In the genomic region with DNA sequence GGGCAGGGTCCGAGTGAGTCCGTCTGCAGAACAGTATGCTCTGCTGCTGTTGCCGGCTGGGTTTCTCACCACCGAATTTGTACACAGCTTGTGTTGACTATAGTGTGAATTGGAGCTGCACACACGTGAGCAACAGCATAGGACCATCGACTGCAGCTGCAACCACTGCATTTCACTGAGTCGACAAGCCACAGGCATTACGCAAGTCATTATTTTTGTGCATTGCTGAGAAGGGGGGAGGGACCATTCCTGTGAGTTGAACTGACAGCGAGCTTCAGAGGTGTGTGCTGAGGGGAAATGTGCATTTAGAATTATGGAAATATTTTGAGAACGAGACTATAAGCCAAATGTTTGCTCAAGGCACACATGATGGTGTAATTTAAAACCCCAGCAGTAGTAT, we compare ENCODE assay signal across 22 mouse cellular contexts.
DNase-seq lines count a peak whose midpoint lies in the region; ATAC-seq and TF ChIP-seq lines count a peak whose summit lies in the region.
"Had no signal": no experiment of that assay in that cellular context is flagged by ENCODE, and none has a peak within 500 bp of the region (broad histone marks: within the 10 kb centered on the region; RNA-seq: fewer than 3 reads in every experiment).

No protein-coding gene starts in this region.

- no peak overlapping the region for H3K9ac ChIP-seq in forebrain, embryonic 15.5 days (replicated peaks)
- H3K9ac ChIP-seq in forebrain, embryonic 13.5 days: no peak overlapping the region
- H3K9ac ChIP-seq in kidney, postnatal 0 days (ENCODE audit: low read depth, low read length): no peak overlapping the region
- no peak overlapping the region for H3K9ac ChIP-seq in midbrain, embryonic 15.5 days
- no peak overlapping the region for H3K9ac ChIP-seq in midbrain, embryonic 13.5 days (replicated peaks)
- H3K9ac ChIP-seq: heart, embryonic 13.5 days; hindbrain, embryonic 14.5 days; liver, embryonic 14.5 days; midbrain, embryonic 12.5 days; stomach, embryonic 15.5 days had no signal

- ATAC-seq in forebrain, embryonic 15.5 days (replicated peaks): peak; percentile 41; the same call in 1 of the 2 replicates
- no peak; the same call in 1 of the 2 replicates for ATAC-seq in forebrain, embryonic 13.5 days
- no peak for ATAC-seq in kidney, postnatal 0 days (replicated peaks; ENCODE audit: low FRiP score, low read depth)
- 0 out of 2 replicates have a peak, but pooled peaks have one; percentile 42 for ATAC-seq in midbrain, embryonic 15.5 days (replicated peaks)
- no peak; the same call in 1 of the 2 replicates for ATAC-seq in midbrain, embryonic 13.5 days
- no peak for ATAC-seq in cerebellum, adult (ENCODE audit: insufficient number of reproducible peaks, low FRiP score, low TSS enrichment)

- no peak for TF ChIP-seq POLR2A in myocyte (IDR thresholded peaks at IDR 0.05; ENCODE audit: insufficient read length, low read depth)

- DNase-seq in kidney, postnatal 0 days (ENCODE audit: low spot score): peak; percentile 6
- no peak for DNase-seq in kidney, adult 8-10 months
- DNase-seq: adrenal gland, postnatal 36 days; cerebellum, adult 8-10 months; gastrocnemius, adult 2 months; heart, adult 18-20 months; heart, postnatal 36 days; kidney, postnatal 10 days; thymus, adult 2 months had no signal

- no peak overlapping the region for H3K27ac ChIP-seq in forebrain, embryonic 15.5 days (replicated peaks)
- H3K27ac ChIP-seq in forebrain, embryonic 13.5 days: no peak overlapping the region
- H3K27ac ChIP-seq in kidney, postnatal 0 days: no peak overlapping the region
- H3K27ac ChIP-seq in midbrain, embryonic 15.5 days: no peak overlapping the region
- no peak overlapping the region for H3K27ac ChIP-seq in midbrain, embryonic 13.5 days
- H3K27ac ChIP-seq: gastrocnemius, adult 2 months; heart, embryonic 13.5 days; hindbrain, embryonic 14.5 days; liver, embryonic 14.5 days; macrophage; midbrain, embryonic 12.5 days; stomach, embryonic 15.5 days had no signal

- H3K79me2 ChIP-seq in myocyte (ENCODE audit: control insufficient read depth, insufficient read depth): no peaks in the 10 kb centered on the region

- no peak for TF ChIP-seq CTCF in kidney, postnatal 0 days (IDR thresholded peaks at IDR 0.05; ENCODE audit: low read depth)

- no peak overlapping the region for H3K4me3 ChIP-seq in forebrain, embryonic 15.5 days
- H3K4me3 ChIP-seq in forebrain, embryonic 13.5 days: no peak overlapping the region
- H3K4me3 ChIP-seq in kidney, postnatal 0 days (replicated peaks; ENCODE audit: low read depth, low read length): no peak overlapping the region
- H3K4me3 ChIP-seq in midbrain, embryonic 15.5 days: no peak overlapping the region
- H3K4me3 ChIP-seq in midbrain, embryonic 13.5 days (replicated peaks): no peak overlapping the region
- H3K4me3 ChIP-seq in myocyte: no peak overlapping the region
- H3K4me3 ChIP-seq: erythroblast, embryonic 14.5 days; gastrocnemius, adult 2 months; heart, embryonic 13.5 days; midbrain, embryonic 12.5 days; stomach, embryonic 15.5 days had no signal

- H3K4me1 ChIP-seq in forebrain, embryonic 15.5 days: no peaks in the 10 kb centered on the region
- no peaks in the 10 kb centered on the region for H3K4me1 ChIP-seq in forebrain, embryonic 13.5 days
- H3K4me1 ChIP-seq in kidney, postnatal 0 days (replicated peaks; ENCODE audit: insufficient read depth, low read length): 0 out of 2 replicates have a peak, but pooled peaks cover 2% of the 10 kb centered on the region
- H3K4me1 ChIP-seq in midbrain, embryonic 15.5 days: no peaks in the 10 kb centered on the region
- no peaks in the 10 kb centered on the region; the same call in 1 of the 2 replicates for H3K4me1 ChIP-seq in midbrain, embryonic 13.5 days (replicated peaks)
- H3K4me1 ChIP-seq: midbrain, embryonic 12.5 days; stomach, embryonic 15.5 days had no signal

- H3K36me3 ChIP-seq in forebrain, embryonic 15.5 days: no peaks in the 10 kb centered on the region
- no peaks in the 10 kb centered on the region for H3K36me3 ChIP-seq in forebrain, embryonic 13.5 days (ENCODE audit: poor library complexity, severe bottlenecking)
- no peaks in the 10 kb centered on the region for H3K36me3 ChIP-seq in kidney, postnatal 0 days (ENCODE audit: insufficient read depth, low read length)
- no peaks in the 10 kb centered on the region for H3K36me3 ChIP-seq in midbrain, embryonic 15.5 days (replicated peaks)
- H3K36me3 ChIP-seq in midbrain, embryonic 13.5 days: 0 out of 2 replicates have a peak, but pooled peaks cover 2% of the 10 kb centered on the region
- H3K36me3 ChIP-seq in myocyte (ENCODE audit: control insufficient read depth, insufficient read depth): no peaks in the 10 kb centered on the region
- H3K36me3 ChIP-seq: heart, embryonic 13.5 days; midbrain, embryonic 12.5 days; stomach, embryonic 15.5 days had no signal

- H3K9me3 ChIP-seq in forebrain, embryonic 15.5 days: no peaks in the 10 kb centered on the region
- no peaks in the 10 kb centered on the region for H3K9me3 ChIP-seq in forebrain, embryonic 13.5 days (replicated peaks)
- no peaks in the 10 kb centered on the region for H3K9me3 ChIP-seq in kidney, postnatal 0 days (replicated peaks; ENCODE audit: low read length)
- no peaks in the 10 kb centered on the region for H3K9me3 ChIP-seq in midbrain, embryonic 15.5 days
- H3K9me3 ChIP-seq in midbrain, embryonic 13.5 days: no peaks in the 10 kb centered on the region
- H3K9me3 ChIP-seq: heart, embryonic 13.5 days; midbrain, embryonic 12.5 days; stomach, embryonic 15.5 days had no signal

- H3K4me2 ChIP-seq in forebrain, embryonic 15.5 days (replicated peaks): no peak overlapping the region
- H3K4me2 ChIP-seq in forebrain, embryonic 13.5 days: no peak overlapping the region
- peak overlapping the region; percentile 33 for H3K4me2 ChIP-seq in kidney, postnatal 0 days (ENCODE audit: low read length)
- H3K4me2 ChIP-seq in midbrain, embryonic 15.5 days: no peak overlapping the region
- no peak overlapping the region for H3K4me2 ChIP-seq in midbrain, embryonic 13.5 days (replicated peaks)
- H3K4me2 ChIP-seq in myocyte (ENCODE audit: low read depth): no peak overlapping the region
- H3K4me2 ChIP-seq: heart, embryonic 13.5 days; hindbrain, embryonic 14.5 days; midbrain, embryonic 12.5 days; stomach, embryonic 15.5 days had no signal

- no peak overlapping the region for H3ac ChIP-seq in myocyte (ENCODE audit: control insufficient read depth, insufficient read length)

- no peaks in the 10 kb centered on the region for H3K27me3 ChIP-seq in forebrain, embryonic 15.5 days
- H3K27me3 ChIP-seq in forebrain, embryonic 13.5 days: no peaks in the 10 kb centered on the region
- no peaks in the 10 kb centered on the region for H3K27me3 ChIP-seq in kidney, postnatal 0 days (ENCODE audit: insufficient read depth, low read length)
- H3K27me3 ChIP-seq in midbrain, embryonic 15.5 days (replicated peaks): no peaks in the 10 kb centered on the region
- H3K27me3 ChIP-seq in midbrain, embryonic 13.5 days: no peaks in the 10 kb centered on the region
- H3K27me3 ChIP-seq in myocyte (ENCODE audit: control insufficient read depth, insufficient read depth, insufficient read length): no peaks in the 10 kb centered on the region
- H3K27me3 ChIP-seq: heart, embryonic 13.5 days; midbrain, embryonic 12.5 days; stomach, embryonic 15.5 days had no signal

- 70% methylated on average over 10 of the region's 10 CpGs for WGBS in forebrain, embryonic 15.5 days
- 77% methylated on average over 10 of the region's 10 CpGs for whole genome bisulfite sequencing in forebrain, embryonic 13.5 days
- WGBS in kidney, postnatal 0 days: 44% methylated on average over 10 of the region's 10 CpGs
- WGBS in midbrain, embryonic 15.5 days: 69% methylated on average over 10 of the region's 10 CpGs
- WGBS in midbrain, embryonic 13.5 days: 77% methylated on average over 10 of the region's 10 CpGs

TF ChIP-seq in myocyte, 11 proteins besides CTCF, POLR2A, EP300 and RAD21:
- TF ChIP-seq CEBPB (IDR thresholded peaks at IDR 0.05; ENCODE audit: insufficient read depth, poor library complexity, severe bottlenecking) (0 out of 2 replicates have a peak, but pooled peaks have one; percentile 28), TCF12 (IDR thresholded peaks at IDR 0.05; ENCODE audit: insufficient read depth, poor library complexity, severe bottlenecking) (no peak)
TF ChIP-seq in myocyte: peak in this region for 1.

Comparison
In these comparisons a context has a peak if more than half of its experiments do, and no peak if none do; other contexts are left out.
1. ATAC-seq: peak in forebrain, embryonic 15.5 days (single experiment) and midbrain, embryonic 15.5 days (single experiment); none in forebrain, embryonic 13.5 days (single experiment), kidney, postnatal 0 days (single experiment), midbrain, embryonic 13.5 days (single experiment) and cerebellum, adult (single experiment).